Mouse (Mus musculus): ENCODE measurements at regions not wholly inside any gene's neighbourhood (a gene's known extent, or its start where the extent isn't known, plus 50 kb on each side); places are given as distances from the start of the nearest gene placed in this dataset.

DNA sequence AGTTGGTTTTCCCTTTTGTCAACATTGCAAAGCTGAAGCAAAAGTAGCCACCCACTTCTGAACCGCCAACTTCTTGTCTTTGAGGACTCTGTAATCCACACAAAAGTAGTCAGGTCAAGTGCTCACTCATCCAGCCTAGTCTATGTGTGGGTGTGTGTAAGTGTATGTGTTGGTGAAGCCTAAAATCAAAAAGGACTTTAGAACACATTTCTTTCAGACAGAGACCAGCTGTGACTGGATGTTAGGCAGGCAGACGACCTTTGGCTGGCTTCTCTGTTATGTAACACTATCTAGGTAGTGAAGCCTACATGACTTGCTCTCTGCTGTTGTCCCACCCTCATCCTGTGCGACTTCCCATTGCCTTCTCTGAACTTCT lies 67.3 kb upstream of the Sesn3 start:
- no peak for DNase-seq
- Histone ChIP-seq H3K4me1 (ENCODE audit: control insufficient read depth, insufficient read depth, low read length) (peaks cover 4% of the 10 kb centered on the region), H3K4me3 (replicated peaks; ENCODE audit: extremely low read depth, low read depth, low read length) (no peak overlapping the region)
- no peak for TF ChIP-seq POLR2A (IDR thresholded peaks at IDR 0.05; ENCODE audit: borderline replicate concordance, extremely low read depth, low read depth, low read length)
- TF ChIP-seq CTCF (IDR thresholded peaks at IDR 0.05; ENCODE audit: insufficient read depth, low read length) = no peak
- 24% methylated on average over 3 of the region's 3 CpGs for WGBS

DNA sequence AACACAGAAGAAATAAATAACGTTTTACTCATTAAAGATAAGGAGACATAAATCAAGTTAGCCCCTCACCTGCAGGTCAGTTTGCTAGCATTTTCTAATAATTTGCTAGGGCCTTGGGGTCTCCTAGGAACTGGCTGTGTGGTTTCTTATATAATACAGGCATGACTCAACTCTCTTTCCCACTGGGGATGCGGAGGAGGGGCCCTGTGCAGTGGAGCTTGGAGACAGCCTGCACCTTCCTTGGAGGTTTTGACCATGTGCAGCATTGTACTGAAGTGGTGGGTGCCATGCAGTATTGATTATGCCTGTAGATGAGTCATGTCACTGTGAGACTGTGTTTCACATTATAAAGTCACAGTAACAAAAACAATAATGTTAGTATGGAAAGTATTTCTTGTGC lies 61.6 kb upstream of the Sesn3 start:
- Histone ChIP-seq H3K4me1 (ENCODE audit: control insufficient read depth, insufficient read depth, low read length) (no peaks in the 10 kb centered on the region), H3K4me3 (replicated peaks; ENCODE audit: extremely low read depth, low read depth, low read length) (no peak overlapping the region)
- whole genome bisulfite sequencing = 73% methylated on average over 2 of the region's 2 CpGs
- no peak for DNase-seq
- TF ChIP-seq CTCF (IDR thresholded peaks at IDR 0.05; ENCODE audit: insufficient read depth, low read length) = no peak
- no peak for TF ChIP-seq POLR2A (IDR thresholded peaks at IDR 0.05; ENCODE audit: borderline replicate concordance, extremely low read depth, low read depth, low read length)

DNA sequence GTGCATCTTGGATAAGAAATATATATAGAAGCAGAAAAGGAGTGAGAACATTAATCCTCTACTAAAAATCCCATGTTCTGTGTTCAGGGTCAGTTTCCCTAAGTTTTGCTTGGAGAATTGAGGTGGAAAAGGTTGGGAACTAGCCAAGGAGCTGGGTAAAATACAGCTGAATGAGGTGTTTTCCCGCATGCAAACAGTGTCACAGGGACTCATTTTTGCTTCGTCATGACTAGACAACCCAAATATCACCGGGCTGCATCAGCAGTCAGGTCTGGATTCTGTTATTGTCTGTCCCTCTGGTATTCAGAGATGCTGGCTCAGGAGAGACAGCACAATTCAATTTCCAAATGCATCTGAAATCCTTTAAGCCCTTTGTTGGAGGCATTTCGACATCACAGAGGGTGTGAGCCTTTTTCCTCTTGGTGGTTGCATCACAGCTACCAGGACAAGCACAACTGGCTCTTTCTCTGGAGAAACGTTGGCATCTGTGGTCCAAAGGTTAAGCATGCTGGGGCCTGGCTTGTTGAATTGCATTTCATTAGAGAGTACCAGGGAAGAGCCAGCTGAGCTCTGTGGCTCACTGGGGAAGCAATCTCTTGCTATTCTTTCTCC lies 59.6 kb upstream of the Sesn3 start:
- TF ChIP-seq CTCF (IDR thresholded peaks at IDR 0.05; ENCODE audit: insufficient read depth, low read length) = no peak
- no peak for TF ChIP-seq POLR2A (IDR thresholded peaks at IDR 0.05; ENCODE audit: borderline replicate concordance, extremely low read depth, low read depth, low read length)
- no peak overlapping the region for H3K4me3 ChIP-seq (replicated peaks; ENCODE audit: extremely low read depth, low read depth, low read length)
- H3K4me1 ChIP-seq (ENCODE audit: control insufficient read depth, insufficient read depth, low read length) = no peaks in the 10 kb centered on the region
- 50% methylated on average over 5 of the region's 5 CpGs for WGBS
- no peak for DNase-seq

DNA sequence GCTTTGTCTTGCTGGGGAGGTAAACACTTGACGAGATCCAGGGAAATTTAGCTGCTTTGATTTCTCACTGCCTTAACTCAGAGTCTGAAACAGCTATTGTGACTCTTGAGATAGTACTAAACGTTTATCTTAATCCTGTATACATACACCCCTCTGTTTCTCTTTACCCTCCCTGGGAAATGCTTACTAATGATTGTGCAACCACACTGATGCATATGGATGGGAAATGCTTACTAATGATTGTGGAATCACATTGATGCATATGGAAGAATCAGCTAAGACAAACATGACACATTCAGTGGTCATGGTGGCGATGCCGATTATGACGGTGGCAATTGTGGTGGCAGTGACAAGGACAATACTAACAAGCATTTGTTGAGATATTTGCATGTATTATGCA lies 58.9 kb upstream of the Sesn3 start:
- H3K4me3 ChIP-seq (replicated peaks; ENCODE audit: extremely low read depth, low read depth, low read length) = no peak overlapping the region
- TF ChIP-seq POLR2A (IDR thresholded peaks at IDR 0.05; ENCODE audit: borderline replicate concordance, extremely low read depth, low read depth, low read length) (no peak), CTCF (IDR thresholded peaks at IDR 0.05; ENCODE audit: insufficient read depth, low read length) (no peak)
- H3K4me1 ChIP-seq (ENCODE audit: control insufficient read depth, insufficient read depth, low read length) = no peaks in the 10 kb centered on the region
- 74% methylated on average over 5 of the region's 5 CpGs for WGBS
- no peak for DNase-seq

DNA sequence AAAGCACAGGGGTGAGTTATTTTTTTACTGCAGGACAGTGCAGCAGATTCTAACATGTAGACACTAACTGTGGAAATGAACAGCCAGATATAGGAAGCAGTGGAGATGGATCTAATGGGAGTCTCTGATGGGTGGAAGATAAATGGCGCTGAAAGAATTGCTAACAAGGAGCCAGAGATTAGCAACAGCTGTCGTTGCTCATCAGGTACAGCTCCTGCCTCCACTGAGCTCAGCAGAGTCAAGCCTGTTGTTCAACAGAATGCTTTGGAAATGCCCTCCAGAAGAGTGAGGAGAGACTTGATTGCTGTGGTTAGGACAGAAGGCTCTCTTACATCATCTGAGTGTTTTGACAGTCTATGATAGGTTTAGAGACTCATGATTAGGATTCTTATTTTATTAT lies 51.9 kb upstream of the Sesn3 start:
- no peak for DNase-seq
- H3K4me3 ChIP-seq (replicated peaks; ENCODE audit: extremely low read depth, low read depth, low read length) = no peak overlapping the region
- no peaks in the 10 kb centered on the region for H3K4me1 ChIP-seq (ENCODE audit: control insufficient read depth, insufficient read depth, low read length)
- WGBS = 36% methylated on average over 2 of the region's 2 CpGs
- no peak for TF ChIP-seq CTCF (IDR thresholded peaks at IDR 0.05; ENCODE audit: insufficient read depth, low read length)
- no peak for TF ChIP-seq POLR2A (IDR thresholded peaks at IDR 0.05; ENCODE audit: borderline replicate concordance, extremely low read depth, low read depth, low read length)
